Mouse (Mus musculus) adrenal gland, postnatal 10 days (tissue): Measurements from ENCODE around the gene Evc. TPM values are rescaled to one million over a fixed set of nuclear protein-coding genes. Genes with fewer than 3 reads are reported as not detected.

Experiments used
- DNase-seq: peaks from one replicate; pipeline ENCODE4 v3.0.0; 2021; ENCODE audit warnings: mixed read lengths
- total RNA-seq, 2 experiments: library from RNA; stranded (reverse); gene quantifications; 2 replicates each; pipeline ENCODE4 v1.2.3; 2021

The Evc gene
- total RNA-seq, 2 experiments from 2014 or later = 10.3 to 16.0 TPM

GRCm38 (mm10) chr5:37310026-37310425 lies 26.7 kb downstream of the Evc start:
- DNase-seq = no peak

- peak; percentile 62 for DNase-seq
These were observed 38.3 kb downstream of the Evc start for GRCm38 (mm10) chr5:37298370-37298769.

GRCm38 (mm10) chr5:37296717-37297116 lies 40.0 kb downstream of the Evc start:
- DNase-seq = no peak

DNA sequence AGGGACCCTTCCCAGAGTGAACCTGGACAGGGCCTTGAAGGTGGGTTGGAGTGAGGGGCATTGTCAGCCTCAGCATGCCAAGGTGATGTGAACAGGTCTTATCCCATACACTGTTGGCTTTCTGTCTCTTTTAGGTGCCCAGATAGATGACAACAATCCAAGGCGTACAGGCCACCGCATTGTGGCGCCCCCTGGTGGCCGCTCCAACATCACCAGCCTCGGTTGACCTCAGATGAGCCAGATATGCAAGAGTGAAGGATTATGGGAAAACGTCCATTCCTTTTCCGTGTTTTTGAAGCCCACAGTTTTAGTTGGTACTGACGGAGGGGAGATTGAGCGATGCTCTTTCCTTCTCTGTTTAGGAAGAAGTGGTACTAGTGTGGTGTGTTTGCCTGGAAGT lies 45.7 kb downstream of the Evc start:
- no peak for DNase-seq

DNA sequence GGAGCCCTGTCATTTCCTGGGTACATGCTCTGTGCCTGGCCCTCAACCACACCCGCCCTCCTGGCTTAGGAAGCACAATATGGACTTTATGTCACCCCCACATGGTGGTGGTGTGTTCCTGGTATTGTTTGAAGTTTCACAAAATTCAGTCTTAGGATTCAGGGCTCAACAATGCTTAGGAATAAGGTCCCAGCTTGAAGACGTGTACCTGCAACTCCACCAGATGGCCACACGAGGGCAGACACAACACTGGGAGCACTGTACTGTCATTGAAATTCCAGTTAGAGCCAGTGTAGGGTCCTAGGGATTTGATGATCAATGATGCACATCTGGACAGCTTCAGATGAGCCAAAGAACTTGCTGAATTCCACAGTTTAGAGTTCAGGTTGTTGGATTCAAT lies 47.5 kb downstream of the Evc start:
- DNase-seq = peak; percentile 45

GRCm38 (mm10) chr5:37288374-37288773 lies 48.3 kb downstream of the Evc start:
- peak; percentile 66 for DNase-seq

DNA sequence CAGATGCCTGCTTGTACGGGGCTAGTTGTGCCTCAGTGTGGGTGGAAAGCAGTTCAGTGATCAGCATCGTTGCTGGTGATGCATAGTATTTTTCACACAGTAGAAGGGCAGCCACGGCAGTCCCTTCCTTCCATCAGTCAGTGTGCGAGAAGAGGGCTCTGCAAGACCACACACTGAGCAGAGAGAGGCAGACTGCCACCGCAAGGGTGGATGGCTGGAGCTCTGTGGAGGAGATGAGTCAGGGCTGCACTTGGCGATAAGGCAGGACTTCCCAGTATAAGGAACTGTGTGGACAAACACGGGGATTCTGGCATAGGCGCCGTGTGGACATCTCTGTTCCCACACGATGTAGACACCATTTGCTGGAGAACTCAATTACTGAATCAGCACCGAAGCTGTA lies 55.7 kb downstream of the Evc start:
- DNase-seq = no peak

GRCm38 (mm10) chr5:37263816-37264215 lies 72.9 kb downstream of the Evc start:
- DNase-seq = peak; percentile 63

DNA sequence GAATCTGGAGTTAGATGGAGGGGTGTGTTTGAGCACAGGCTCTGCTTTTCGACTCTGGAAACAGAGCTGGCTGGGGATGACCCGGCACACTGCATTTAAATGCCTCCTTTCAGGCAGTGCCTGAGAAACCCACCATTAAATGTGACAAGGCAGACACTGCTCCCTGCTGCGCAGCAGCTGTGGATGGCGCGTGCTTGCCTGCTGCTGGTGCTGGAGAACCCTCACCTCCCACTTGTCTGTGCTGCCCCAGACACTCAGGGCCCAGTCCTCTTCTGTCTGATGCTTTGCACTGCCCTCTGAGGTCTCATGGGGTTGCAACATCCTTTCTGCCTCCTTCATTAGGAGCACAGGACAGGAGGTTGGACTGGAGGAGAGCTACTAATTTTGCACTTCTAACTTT lies 75.0 kb downstream of the Evc start:
- DNase-seq = no peak

DNA sequence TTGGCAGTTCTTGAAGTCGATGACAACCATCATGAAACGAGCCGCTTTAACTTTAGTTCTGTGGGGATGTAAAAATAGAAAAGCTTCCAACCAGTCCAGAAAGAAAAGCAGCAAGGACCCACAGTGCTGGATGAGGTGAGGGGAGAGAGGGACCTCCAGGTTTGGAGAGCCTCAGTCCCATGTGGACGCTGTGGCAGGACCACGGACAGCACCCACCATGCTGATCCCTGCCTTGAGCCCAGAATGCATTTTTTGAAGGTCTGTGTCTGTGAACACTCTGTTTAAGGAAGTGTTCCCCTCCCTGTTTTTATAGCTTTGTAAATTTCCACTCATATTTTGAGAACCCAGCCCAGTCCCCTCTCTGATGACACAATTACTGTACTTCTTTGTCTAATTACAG lies 79.5 kb downstream of the Evc start:
- peak; percentile 77 for DNase-seq

DNA sequence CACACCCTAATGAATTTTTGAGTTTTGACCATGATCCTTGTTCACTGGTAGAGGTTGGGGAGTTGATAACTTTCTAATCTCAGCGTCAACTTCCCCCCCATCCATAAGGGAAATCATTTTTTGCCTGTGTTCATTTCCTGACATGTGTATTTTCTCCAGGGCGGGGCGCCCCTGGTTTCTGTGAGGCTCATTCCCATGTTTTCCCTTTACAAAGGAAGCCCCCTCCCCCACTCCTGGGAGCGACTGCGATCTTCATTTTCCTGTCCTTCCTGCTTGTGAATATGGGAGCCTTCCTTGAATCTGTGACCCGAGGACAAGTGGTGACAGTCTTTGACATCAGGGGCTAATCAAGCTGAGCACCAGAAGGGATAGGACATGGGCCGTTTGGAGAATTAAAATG lies 79.9 kb downstream of the Evc start:
- no peak for DNase-seq

GRCm38 (mm10) chr5:37254523-37254922 lies 82.2 kb downstream of the Evc start:
- no peak for DNase-seq

DNA sequence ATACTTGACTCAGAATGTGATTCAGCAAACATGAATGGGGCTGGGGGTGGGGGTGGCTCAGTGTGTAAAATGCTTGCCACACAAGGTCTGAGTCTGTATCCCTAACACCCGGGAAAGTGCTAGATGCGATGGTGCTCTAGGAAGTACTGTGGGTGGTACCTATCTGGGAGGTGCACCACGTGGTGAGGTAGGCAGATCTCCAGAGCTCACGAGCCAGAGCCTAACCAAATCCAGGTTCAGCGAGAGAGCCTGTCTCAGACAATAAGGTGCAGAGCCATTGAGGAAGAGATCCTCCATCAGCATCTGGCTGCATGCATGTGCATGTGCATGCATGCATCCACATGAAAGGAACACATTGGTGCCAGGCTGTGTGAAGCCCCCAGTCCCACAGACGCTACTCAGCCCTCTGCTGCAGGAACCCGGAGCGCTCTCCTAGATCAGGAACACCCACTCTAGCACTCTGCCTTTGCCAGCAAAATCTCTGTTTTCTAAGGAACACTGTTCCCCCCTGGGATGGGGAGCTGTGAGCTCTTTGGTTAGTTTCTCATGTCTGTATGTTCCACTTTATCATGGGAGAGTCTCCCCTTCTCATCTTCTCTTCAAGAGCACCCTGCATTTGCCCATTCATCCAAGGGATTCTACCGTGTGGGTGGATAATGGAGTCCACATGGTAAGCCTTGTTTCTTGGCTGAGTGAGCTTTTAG lies 84.4 kb downstream of the Evc start:
- no peak for DNase-seq

- no peak for DNase-seq
These were observed 85.1 kb downstream of the Evc start for GRCm38 (mm10) chr5:37251596-37251995.

GRCm38 (mm10) chr5:37248870-37249269 lies 87.8 kb downstream of the Evc start:
- DNase-seq = no peak

- DNase-seq = no peak
These were observed 89.2 kb downstream of the Evc start for GRCm38 (mm10) chr5:37247456-37247855.

- DNase-seq = no peak
These were observed 90.4 kb downstream of the Evc start for GRCm38 (mm10) chr5:37246138-37246910.

GRCm38 (mm10) chr5:37245651-37246050 lies 91.0 kb downstream of the Evc start:
- DNase-seq = peak; percentile 54

DNA sequence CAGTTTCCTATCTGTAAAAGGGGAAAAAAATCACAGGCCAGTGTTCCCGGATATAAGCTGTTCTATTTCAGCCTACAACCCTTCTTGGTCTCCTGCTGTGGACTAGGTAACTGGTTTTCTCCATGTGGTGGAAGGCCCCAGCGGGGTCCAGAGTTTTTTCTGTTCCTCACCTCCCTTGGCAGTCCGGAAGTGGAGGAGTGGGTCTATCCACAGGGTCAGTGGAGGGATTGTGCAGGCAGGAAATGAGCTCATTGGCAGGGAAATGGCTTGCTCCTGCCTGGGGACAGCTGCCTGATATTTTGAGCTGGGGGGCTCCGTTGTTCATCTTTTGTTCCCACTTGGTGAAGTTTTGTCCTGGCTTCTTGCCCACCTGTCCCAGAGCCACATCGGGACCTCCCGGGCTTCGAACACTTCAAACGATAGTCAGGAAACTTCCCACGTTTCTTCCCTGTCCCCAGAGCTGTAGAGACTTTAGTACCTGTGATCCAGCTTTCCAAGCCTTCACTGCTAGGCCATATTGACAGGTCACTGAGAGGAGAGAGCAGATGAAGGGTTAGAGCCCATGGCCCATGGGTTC lies 91.9 kb downstream of the Evc start:
- DNase-seq = no peak

DNA sequence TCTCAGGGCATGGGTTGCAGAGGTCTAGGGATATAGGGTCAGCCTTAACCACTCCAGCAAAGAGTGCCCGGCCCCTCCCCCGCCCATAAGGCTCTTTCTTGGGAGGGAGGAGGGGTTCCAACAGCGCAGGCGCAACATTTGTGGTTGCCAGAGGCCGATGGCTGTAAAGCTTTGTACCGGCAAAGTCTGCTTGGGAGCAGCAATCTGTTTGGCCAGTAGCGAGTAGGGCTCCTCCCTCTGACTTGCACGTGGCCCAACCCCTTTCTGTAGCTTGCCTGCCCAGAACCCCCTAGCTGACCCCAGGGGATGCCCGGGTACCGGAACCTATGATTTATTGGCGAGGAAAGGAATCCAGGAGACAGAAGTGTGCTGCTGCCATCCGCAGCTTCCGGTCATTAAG lies 92.5 kb downstream of the Evc start:
- no peak for DNase-seq

DNA sequence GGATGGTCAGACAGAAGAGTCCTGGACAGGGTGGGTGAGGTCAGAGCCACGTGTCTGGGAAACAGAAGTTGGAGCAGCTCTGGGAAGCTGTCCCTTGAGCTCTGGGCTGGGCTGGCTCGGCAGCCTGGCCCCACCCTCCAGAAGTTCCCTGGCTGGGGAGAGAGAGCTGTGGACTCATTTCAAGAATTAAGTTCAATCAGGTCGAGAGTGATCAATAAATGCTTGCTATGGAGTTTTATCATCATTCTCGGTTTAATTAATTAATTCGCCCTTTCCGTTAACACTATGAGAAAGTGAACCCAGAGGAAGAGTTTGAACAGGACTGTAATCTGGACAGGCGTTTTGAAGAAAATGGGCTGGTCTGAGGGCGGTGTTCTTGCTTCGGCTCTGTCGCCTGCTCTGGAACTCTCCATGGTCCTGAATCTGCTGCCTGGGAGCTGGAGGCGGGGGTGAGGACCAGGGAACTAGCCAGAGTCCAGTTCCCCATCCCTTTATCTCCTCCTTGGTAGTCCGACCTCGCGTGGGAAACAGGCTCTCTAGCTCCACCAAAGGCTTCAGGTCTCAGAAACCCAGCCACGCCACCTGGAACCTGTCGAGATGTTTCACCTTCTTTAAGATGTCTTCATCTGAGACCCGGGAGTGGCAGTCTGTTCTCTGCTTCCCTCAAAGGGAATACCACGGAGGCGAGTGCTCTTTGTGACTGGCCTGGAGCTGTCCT lies 93.4 kb downstream of the Evc start:
- peak; percentile 88 for DNase-seq

DNA sequence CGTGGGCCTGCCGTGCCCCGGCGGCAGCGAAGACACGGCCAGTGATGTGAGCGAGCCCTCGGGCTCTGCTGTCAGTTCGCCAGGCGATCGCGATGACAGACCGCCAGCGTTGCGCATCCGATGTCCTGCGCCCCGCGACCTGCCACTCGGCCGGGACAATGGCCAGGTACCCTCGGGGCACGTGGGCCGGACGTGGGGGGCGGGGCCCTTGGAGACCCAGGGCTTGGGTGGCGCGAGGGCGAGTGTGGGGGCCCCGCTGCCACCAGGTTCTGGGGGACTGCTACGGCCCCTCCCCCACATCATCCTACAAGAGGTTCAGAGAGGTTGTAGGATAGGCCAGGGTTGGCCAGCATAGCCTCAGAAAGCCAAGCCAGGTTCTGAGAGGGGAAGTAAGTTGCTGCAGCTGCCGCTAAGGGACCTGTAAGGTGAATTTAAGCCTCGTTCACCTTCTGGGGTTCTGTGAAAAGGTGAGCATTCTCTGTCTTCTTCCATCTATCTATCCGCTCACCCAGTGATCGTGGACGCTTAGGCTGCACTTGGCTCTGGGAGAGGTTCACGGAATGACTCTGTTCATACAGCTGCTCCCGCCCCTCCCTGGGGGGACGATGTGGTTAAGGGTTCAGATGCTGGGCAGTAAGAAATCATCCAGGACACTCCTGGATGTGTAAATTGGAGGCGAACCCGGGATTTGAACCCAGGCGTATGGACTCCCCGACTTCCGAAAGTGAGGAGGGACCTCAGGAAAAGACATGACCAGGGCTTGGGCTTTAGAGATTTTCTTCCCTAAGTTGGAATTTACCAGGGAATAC lies 94.1 kb downstream of the Evc start:
- DNase-seq = no peak
